Mouse (Mus musculus): ENCODE results near the gene Trappc13.

- TF ChIP-seq CTCF (IDR thresholded peaks at IDR 0.05; ENCODE audit: extremely low read depth, insufficient read length, insufficient replicate concordance, low read depth, low read length) (no peak), POLR2A (IDR thresholded peaks at IDR 0.05; ENCODE audit: low read depth, low read length) (no peak)
Measured at GRCm38 (mm10) chr13:104113782-104114181, 64.5 kb downstream of the Trappc13 start.

Measured in small intestine, adult 2 months (tissue).